Mouse (Mus musculus) spleen, adult 12 weeks (tissue): Measurements from ENCODE around the gene Ctdsp2.

Experiments
- DNase-seq: peaks from one replicate; pipeline ENCODE4 v3.0.0; 2022; ENCODE audit warnings: low spot score

The Ctdsp2 gene

DNA sequence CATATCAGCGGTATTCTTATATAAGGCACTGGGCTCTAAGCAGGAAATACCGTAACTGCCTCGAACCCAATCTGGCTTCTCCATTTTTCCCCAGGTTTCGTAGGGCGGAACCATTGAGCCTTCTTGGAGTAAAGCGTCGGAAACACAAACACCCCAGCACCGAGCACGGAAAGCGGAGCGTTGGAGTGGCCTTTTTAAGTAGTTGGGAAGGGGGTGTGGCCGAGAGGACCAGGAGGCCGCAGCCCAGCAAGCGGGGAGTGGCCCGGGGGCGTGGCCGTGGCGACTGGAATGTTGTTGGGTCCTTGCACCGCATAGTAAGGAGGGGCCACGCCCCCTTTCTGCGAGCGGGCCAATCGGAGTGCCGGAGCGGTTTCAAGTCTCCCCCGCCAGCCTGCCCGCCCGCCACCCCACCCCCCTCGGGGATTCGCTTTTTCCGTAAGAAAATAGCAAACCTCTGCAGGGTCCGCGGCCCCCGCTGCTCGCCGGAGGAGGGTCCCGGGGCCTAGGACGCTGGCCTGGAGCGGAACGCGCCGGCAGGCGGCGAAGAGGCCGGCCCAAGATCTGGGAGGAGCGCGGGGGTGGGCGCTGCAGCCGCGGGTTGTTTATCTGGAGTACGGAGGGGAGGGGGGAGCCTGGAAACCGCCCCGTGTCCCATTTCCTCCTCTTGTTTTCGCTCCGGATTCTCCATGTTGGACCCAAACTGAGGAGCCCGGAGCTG lies at the start of gene Ctdsp2:
Ctdsp2 (plus strand) TSS at position 441 of the 718 bp plus-strand sequence.
- DNase-seq = peak; percentile 89

DNA sequence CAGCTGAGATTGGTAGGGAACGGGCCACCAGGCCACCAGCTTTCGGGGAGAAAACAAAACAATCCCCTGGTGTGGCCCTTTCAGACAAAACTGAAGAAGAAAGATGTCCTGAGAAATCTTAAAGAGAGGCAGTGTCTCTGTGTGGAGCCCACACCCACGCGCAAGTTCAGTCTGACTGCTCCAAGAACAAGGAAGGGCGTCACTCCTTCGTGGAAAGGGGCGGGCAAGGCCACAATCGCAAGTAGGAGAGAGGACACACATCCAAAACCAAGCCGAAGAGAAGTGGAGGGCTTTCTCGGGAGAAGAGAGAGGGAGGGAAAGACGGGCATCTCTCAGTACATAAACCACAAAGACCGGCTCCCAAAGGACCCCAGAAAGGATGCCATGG lies 49.7 kb upstream of the Ctdsp2 start:
- DNase-seq = no peak

DNA sequence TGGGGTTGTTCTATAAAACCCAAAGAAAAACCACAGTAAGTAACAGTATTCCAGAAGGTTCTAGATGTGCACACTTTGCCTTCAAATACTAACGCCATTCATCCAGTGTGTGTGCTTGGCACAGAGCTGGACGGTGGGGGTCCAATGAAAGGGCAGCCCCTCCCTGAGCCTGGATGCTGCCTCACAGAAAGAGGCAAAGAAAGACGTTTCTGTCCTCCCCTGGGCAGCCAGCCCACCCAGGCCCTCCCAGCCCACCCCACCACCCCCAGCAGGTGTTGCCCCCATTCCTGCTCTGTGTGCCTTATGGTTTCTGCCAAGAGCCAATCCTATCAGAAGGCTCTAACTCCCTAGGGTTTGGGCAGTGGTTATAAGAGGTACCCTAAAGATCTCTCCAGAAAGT lies 49.0 kb upstream of the Ctdsp2 start:
- no peak for DNase-seq

DNA sequence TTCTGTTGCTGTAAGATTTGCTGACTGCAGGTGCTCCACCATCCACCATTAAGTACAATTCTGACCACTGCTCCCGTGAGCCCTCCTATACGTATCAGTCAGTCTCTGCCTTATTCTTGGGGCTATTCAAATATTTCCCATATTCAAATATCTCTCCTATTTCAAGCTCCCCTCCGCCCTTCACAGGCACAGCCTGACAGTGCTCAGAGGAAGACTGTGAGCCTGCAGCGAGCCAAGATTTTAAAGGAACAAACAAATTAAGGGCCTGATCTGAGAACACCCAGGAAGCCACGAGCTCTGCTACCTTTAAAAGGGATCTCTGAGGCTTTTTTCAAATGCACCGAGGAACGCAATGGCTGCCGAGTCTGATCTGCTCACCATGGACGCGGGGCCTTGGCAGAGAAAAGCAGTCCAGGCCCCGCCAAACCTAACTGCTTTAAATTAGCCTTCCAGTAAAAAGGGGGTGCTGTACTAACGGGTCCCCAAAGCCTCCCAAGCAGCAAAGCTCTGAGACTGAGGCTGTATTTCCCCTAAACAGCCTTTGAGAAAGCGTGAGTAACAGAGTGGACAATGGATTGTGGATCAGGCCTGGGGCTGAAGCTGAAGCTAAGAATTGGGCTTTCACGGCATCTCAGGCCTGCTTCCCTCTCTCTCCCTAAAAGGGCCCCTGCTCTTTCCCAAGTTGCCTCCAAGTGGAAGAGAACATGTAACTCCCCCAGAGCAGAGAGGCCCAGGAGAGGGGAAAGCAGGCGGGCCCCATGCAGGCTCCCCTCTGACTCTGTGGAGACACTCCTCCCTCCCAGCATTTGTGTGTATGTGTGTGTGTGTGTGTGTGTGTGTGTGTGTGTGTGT lies 48.0 kb upstream of the Ctdsp2 start:
- DNase-seq = no peak

DNA sequence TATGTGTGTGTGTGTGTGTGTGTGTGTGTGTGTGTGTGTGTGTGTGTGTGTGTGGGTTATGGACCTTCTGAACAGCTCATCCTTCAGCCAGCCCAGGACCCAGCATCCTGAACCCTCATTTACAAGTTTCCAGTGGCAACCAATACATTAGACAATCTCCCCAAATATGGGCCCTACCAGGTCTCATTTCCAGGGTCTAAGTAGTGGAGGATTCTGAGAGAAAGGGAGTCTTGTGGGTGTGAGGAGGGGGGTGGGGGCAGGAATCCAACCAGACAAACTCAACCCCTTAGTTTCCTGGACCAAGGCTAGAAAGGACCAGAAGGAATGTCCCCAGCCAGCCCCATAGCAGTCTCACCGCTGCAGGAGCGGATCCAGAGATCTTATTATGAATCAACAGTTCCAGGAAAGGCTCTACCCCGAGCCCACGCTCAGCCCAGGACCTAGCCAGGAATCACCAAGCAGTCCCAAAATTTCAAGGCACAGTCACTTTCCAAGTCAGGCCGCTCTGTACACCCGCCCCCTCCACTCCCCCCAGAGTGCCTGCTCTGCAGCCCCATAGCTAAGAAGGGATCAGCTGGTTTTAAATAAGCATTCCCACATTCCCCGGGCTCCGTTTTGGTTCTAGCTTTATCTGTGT lies 47.3 kb upstream of the Ctdsp2 start:
- no peak for DNase-seq

DNA sequence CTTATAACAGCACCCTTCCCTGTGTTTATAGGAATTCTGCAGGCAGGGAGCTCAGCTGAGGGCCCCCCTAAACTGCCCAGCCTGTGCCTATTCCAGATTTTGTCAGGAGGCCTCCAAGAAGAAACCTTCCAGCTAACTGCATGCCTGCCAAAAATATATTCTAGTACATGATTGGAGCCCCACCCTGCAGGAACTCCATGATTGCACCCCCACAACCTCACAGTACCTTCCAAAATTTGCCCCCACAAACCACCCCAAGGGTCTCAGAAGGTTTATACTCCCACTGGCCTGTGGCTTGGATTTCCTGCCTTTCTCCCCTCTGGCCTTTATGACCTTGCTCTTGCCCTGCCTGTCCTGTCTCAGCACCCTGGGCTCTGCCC lies 46.8 kb upstream of the Ctdsp2 start:
- no peak for DNase-seq

DNA sequence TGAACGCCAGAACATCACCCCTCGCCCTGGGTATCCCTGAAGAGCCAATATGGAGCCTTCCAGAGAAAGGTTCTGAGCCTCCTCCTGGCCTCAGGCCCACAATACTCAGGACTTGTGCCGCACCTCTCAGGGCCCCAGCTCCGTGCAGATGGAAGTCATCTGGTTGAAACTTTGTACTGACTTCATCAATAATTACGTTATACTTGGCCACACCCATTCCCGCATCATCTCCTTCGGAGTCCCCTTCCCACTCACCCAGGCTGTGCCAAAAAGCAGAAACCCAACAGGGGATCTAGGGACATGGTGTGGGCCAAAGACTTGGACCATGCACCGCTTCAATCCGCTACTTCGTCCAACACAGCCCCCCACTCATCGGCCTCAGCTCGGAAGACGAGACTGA lies 44.0 kb upstream of the Ctdsp2 start:
- no peak for DNase-seq

DNA sequence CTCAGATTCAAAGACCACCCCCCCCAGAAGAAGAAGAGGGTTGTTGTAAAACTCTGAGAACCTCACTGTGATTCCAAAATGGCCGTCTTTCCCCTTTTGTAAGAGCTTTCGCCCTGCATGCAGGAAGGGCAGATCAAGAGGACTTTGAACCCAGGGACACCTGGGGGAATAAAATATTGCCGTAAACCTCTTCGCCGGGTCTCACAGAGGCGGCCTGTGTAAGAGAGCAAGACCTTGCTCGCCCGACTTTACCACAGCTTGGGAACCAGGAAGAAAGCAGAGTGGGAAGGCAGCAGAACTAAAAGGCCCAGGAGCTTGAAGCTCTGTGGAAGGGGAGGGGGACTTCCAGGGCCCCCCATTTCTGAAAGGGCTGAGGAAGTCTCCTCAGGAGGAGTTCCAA lies 43.4 kb upstream of the Ctdsp2 start:
- DNase-seq = no peak

DNA sequence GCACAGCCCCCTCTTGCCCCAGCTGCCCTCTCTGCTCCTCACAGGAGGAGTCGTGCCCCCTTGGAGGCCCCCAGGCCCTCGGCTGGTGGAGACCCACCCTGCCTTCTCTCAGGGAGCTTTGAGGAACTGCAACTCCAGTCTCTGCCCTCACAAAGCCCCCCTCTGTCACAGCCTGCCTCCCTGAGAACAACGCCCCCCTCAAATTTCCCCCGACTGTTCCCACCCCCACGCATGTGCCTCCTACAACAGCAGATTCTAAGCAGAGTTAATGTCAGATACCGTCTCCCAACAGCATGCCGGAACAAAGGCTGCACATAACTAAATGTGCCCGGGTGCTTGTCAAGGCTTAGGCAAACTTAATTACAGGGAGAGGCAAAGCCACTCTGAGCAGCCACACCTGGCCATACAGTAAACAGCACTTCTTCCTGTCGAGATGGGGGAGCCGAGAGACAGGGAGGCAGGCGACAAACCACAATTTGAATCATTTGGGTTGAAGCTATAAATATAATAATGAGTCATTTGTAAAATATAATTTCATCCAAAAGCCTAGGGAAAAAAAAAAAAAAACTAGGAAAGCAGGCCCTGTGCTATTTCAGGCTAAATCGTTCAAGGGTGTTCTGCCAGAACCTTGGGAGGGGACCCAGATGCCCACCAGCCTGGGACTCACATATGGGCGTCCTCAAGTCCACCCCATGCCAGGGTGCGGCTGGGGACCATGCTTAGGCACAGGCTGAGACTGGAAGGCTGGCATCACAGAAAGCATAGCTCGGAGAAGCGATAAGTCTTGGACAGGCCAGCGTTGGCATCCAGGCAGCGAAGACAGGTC lies 42.7 kb upstream of the Ctdsp2 start:
- no peak for DNase-seq

DNA sequence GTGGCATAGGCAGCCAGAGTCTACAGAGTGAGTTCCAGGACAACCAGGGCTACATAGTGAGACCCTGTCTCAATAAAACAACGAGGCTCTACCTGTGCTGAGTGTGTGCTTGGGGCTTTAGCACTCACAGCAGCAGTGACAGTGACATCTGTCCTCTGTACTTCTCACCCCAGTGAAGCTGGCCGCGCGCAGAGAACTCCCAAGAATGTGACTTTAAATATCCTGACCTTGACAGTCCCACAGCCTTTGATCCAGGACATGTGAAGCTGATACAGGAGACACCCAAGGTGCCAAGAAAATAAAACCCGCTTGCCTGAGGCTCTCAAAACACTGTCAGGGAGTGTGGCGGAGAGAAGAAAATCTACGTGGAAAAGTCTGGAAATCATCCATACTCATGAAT lies 37.6 kb upstream of the Ctdsp2 start:
- no peak for DNase-seq

DNA sequence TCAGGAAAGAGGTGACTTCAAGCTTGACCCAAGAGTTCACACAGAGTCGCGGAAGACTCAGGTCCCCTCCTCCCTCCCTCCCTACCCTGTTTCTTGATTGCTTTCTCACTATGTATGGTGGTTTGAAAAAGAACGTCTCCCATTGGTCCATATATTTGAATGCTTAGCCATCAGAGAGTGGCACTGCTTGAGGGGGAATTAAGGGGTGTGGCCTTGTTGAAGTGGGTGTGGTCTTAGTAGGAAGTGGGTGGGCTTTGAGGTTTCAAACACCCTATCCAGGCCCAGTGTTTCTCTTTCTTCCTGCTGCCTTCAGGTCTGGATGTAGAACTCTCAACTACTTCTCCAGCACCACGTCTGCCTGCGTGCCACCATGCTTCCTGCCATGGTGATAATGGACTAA lies 33.0 kb upstream of the Ctdsp2 start:
- no peak for DNase-seq

DNA sequence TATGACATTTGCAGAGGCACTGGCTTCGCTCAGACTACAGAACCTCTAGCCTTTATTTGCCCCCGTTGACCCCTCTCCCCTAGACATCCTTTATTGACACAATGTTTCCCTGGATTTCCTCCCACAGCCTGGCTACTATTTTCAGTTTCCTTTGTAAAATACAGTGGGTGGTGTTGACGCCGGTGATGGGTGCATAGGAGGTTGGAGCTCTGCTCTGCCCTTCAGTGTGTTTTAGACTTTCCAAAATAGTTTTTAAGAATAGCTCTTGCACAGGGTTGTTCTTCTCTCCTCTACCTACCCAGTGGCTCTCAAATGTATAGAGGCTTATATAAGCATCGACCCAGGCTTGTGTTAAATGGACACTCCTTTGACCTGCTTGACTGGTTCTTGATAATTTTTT lies 28.7 kb upstream of the Ctdsp2 start:
- no peak for DNase-seq

DNA sequence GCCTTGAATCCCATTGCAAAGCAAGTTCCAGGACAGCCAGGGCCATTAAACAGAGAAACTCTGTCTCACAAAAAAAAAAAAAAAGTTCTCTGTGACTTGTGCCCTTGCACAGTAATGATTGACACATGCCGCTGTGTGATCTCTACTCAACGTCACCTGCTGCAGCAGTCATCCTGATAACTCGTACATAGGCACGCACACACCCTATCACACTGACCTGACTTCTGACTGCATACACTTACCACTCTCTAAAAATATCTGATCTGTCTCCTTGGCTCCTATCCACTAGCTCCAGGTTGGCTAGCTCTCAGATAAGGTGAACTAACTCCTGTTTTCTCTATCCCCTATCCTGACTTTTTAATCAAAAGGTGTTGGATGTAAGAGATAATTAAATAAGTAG lies 27.9 kb upstream of the Ctdsp2 start:
- no peak for DNase-seq

DNA sequence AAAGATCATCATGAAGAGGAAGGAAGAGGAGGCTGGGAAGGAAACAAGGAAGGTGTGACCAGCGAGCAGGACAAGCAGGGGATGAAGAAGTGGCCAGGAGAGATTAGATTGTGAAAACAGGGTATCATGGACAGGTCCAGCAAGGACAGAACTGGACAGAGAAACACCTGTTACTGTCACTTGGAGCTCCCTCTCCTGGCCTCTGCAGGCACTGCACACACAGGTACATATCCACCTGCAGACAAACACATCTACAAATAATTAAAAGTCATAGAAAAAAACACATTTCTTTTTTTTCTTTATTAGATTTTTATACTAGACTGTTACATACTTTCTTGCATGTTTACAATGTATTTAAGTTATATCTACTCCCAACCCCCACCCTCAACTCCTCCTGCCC lies 26.1 kb upstream of the Ctdsp2 start:
- no peak for DNase-seq

DNA sequence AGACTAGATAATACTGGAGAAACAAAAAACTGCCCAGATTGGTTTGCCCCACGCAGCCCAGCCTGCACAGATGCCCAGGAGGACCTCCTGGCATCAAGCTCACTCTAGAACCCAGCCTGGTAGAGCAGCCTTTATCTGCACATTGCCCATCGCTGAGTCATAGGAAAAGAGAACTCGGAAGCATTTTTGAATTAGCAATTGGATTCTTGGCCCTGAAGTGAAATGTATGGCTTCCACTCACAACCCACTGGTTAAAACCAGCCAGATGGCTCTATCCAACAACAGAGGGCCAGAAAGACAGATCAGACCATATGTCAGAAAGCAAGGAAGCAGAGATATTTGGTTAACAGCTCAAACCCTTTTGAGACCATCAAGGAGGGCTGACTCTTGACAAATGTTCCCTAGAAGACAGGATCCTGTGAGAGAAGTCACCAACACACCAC lies 25.5 kb upstream of the Ctdsp2 start:
- no peak for DNase-seq

DNA sequence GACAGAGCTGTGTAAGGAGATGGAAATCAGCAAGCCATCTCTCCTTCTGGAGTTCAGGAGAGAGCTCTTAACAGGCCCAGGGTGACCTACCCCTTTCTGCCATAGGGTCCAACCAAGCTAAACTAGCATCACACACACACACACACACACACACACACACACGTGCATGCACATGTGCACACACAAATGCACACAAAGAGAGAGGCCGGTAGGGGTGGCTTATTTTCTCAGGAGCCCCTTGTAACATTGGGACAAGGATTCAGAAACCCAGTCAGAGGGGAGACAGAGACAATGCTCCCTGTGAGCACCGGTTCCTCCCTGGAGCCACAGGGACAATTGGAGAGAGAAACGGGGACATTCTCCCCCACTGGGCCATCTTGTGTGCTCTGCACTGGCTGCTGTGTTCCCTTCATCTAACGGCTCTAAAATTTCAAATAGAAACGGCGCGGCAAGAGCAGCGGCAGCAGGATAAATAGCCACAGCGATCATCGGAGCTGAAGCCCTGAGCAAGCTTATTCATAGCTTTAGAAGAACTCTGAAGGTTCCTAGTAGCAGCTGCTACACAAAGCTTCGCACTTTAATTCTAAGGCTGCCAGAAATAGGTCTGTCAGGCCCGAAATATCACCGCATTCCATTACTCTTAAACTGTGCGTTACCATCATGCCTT lies 21.7 kb upstream of the Ctdsp2 start:
- DNase-seq = no peak

DNA sequence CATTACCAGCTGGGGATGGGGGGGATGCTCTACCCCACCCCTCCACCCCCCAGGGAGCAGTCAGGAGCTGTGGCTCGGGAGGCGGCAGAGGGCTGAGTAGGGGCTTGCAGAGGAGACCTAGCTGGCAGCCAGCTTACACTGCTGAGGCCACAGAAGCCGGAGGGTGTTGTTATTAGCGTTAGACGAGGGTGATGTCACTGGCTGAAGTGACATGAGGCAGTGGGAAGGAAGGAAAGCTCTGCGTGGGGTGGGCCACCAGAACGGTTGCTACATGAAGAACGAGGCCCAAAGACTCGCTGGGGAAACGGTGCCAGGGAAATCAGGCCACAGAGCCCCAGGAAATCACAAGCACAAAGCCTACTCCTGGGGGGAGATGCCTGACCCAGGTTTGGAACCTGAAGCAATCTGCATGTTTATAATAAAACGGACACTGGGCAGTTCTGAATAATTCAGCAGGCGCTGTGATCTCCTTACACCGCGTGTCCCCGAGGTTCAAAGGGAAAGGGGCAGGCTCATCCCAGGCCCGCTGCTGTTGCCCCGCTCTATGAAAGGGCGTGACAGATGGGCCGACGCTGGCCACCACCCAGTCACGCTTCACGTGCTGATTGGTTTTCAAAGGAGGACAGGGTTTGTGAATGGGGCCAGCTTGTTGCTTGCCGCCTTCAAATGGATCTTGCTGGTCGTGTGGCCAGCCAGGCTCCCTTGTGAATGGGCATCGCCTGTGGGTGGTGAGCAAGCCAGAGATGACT lies 21.0 kb upstream of the Ctdsp2 start:
- DNase-seq = no peak

DNA sequence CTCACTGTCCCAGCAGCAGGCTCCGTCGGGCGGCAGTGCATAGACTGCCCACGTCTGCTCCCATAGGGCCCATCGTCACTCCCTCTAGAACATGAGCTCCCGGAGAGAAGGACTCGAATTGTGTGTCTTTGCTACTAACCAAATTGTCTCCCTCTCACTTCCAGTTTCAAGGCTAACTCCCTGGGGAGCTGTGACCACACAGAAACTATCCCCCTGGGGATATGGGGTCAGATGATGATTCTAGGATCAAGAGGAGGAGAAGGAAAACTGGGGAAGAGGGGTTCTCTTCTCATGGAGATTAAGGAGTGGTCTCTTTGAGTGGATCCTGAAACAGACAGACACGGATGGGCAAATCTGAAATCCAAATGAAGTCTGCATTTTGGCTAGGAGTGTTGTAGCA lies 18.0 kb upstream of the Ctdsp2 start:
- DNase-seq = no peak

DNA sequence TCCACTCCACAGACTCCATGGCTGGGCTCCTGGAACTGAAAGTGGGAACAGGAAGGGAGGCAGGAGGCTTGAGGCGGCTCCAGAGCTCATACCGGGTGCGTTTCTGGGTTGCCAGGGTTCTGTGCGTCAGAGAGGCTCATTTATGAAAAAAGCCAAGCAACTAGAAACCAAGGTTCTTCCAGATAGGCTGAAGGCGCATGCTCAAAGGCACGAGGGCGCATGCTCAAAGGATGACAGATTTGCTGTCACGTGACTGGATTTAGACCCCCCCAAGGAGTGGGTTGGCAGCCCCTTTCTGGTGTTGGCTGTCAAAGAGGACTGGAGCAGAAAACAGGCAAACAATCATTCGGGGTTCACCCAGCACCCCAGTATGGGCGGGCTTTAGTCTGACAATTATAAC lies 16.8 kb upstream of the Ctdsp2 start:
- DNase-seq = no peak

DNA sequence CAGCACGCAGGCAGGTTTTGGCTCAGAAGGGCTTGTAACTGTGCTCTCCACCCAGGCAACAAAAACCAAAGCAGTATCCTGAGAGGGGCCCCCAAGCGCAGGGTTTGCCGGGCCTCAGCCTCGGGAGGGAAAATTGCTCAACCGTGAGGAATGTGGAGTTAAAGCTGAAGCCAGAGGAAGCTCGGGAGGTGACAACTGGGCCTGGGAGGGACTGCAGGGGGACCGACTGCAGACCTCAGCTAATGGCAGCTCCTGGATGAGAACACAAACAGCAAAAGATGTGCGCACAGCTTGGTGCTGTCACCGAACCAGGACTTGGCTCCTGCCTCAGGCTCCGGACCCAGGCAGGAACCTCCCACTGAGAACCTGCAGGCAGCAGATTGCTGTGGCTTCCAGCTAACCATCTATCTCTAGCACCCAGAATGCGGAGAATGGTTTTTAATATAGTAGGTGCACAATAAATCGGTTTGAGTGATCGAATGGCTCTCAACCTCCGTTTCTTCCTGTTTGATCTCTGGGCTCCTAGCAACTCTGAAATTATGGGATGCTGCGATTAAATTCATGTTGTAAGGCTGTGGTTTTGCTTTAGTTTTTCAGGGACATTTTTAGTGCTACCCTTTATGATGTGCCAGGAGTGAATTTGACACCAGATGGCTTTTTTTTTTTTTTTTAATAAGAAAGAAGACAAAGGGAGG lies 16.1 kb upstream of the Ctdsp2 start:
- DNase-seq = no peak
